Mouse (Mus musculus) erythroblast, embryonic 14.5 days (primary cell): ENCODE data around the gene Angpt4. TPM values are rescaled to one million over a fixed set of nuclear protein-coding genes. Genes with fewer than 3 reads are reported as not detected.
A peak's percentile ranks its signal among the peaks of the same experiment; 100 is the strongest.

ENCODE experiments used
- H3K27me3 ChIP-seq: 2 replicates; pipeline ENCODE4 v1.6.1; 2012; ENCODE audit warnings: inconsistent platforms; ENCODE audit not compliant: control insufficient read depth
- H3K36me3 ChIP-seq: 2 replicates; pipeline ENCODE4 v1.6.1; 2012; ENCODE audit warnings: mild to moderate bottlenecking, inconsistent platforms; ENCODE audit not compliant: control insufficient read depth
- H3K4me1 ChIP-seq: 2 replicates; pipeline ENCODE4 v1.6.1; 2012; ENCODE audit warnings: inconsistent platforms; ENCODE audit not compliant: control insufficient read depth
- H3K4me3 ChIP-seq: replicated peaks from 2 replicates; pipeline ENCODE3; 2012; ENCODE audit warnings: moderate library complexity, mild to moderate bottlenecking, inconsistent platforms
- H3K9me3 ChIP-seq: 2 replicates; pipeline ENCODE4 v1.6.1; 2012; ENCODE audit warnings: low read length, inconsistent platforms, mixed read lengths; ENCODE audit not compliant: control insufficient read depth
- GATA1 ChIP-seq: IDR thresholded peaks from 2 replicates; pipeline ENCODE4 v1.6.1; 2012; ENCODE audit warnings: low read length, inconsistent platforms, mixed read lengths
- TAL1 ChIP-seq: IDR thresholded peaks from 3 replicates; pipeline ENCODE4 v1.6.1; 2012; ENCODE audit warnings: low read length, inconsistent platforms, mixed read lengths
- polyA plus RNA-seq: library from polyadenylated mRNA; stranded (reverse); fragments of >175 nt; gene quantifications from 2 replicates; pipeline ENCODE4 v1.2.3, GENCODE M21; 2012

Angpt4 gene
- polyA plus RNA-seq, 1 experiment: not detected

DNA sequence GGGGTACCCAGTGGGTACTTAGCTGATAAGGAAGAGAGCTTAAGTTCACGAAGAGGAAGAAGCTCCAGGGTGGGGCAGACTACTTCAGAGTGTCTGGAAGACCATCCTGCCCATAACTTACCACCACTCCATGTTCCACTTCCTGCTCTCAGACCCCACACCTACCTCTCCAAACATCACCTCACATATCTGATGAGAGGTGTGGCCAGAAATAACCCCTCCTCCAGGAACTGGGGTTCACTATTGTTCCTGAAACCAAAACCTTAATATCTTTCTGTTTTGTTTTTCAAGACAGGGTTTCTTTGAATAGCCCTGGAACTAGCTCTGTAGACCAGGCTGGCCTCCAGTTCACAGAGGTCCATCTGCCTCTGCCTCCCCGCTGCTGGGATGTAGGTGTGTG is 56.8 kb downstream of the Angpt4 start:
- peaks cover 28% of the 10 kb centered on the region for H3K36me3 ChIP-seq
- no peaks in the 10 kb centered on the region for H3K9me3 ChIP-seq
- peaks cover 14% of the 10 kb centered on the region for H3K4me1 ChIP-seq
- no peak for TF ChIP-seq GATA1
- TF ChIP-seq TAL1: no peak
- peaks cover 17% of the 10 kb centered on the region for H3K27me3 ChIP-seq
- no peak overlapping the region for H3K4me3 ChIP-seq

DNA sequence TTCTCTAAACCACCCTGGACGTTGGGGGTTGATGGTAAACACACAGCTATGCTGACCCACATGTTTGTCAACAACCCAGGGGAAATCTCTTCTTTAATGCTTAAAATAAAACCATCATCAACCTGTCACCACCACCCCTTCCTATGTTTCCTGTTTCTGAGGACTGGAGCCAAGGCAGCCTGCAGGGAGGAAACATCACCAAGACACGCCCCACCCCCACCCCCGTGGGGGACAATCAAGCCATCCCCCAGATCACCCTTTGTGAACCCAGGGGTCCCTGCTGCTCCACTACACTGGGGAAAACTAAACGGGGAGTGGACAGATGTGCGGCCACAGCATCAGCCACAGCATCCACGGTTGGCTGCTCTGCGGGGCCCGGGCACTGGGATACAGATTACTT is 57.4 kb downstream of the Angpt4 start:
- Histone ChIP-seq H3K36me3 (peaks cover 28% of the 10 kb centered on the region), H3K4me1 (peaks cover 19% of the 10 kb centered on the region)

DNA sequence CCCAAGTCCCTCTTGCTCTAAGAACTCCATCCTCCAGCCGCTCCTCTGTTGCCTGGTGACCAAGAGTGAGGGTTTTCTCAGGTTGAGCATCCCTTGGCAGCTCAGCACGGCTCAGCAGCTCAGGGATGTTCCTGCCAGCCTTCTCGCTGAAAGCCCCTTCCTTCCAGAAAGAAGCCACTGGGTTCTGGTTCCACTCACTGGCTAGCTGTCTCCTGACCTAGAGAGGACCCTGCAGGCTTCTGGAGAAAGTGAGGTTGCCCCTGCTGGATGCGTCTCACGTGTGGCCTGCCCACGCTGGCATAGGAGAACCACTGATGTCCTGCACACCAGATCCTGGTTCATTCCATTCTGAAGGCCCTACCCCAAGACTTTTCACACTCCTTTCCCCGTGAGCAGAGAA is 58.0 kb downstream of the Angpt4 start:
- Histone ChIP-seq H3K4me1 (peaks cover 24% of the 10 kb centered on the region), H3K27me3 (peaks cover 29% of the 10 kb centered on the region), H3K4me3 (no peak overlapping the region), H3K36me3 (peaks cover 28% of the 10 kb centered on the region), H3K9me3 (no peaks in the 10 kb centered on the region)
- TF ChIP-seq GATA1 (no peak), TAL1 (no peak)

More for the DNA sequence above, 57.4 kb downstream of the Angpt4 start:
- Histone ChIP-seq H3K4me3 (no peak overlapping the region), H3K9me3 (no peaks in the 10 kb centered on the region), H3K27me3 (peaks cover 23% of the 10 kb centered on the region)
- TF ChIP-seq GATA1 (no peak), TAL1 (no peak)

DNA sequence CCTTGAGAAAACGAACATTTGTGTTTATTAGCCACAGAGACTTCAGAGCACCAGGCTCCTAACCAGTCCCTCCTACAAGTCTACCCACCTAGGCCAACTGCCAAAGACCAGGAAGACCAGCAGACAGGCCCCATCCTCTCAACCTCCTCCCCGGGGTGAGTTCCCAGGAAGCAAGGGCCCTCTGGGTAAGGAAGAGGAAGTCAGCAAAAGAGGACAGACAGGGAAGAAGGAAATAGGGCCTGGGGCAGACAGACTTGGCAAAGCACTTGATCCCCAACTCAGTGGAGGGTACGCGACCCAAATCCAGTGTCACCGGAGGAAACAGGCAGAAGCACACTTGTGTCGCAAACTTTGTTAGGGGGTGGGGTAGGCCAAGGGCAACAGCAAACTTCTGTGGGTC is 58.4 kb downstream of the Angpt4 start:
- Histone ChIP-seq H3K9me3 (no peaks in the 10 kb centered on the region), H3K4me3 (no peak overlapping the region), H3K4me1 (peaks cover 28% of the 10 kb centered on the region), H3K36me3 (peaks cover 28% of the 10 kb centered on the region), H3K27me3 (peaks cover 33% of the 10 kb centered on the region)
- TF ChIP-seq GATA1: no peak

DNA sequence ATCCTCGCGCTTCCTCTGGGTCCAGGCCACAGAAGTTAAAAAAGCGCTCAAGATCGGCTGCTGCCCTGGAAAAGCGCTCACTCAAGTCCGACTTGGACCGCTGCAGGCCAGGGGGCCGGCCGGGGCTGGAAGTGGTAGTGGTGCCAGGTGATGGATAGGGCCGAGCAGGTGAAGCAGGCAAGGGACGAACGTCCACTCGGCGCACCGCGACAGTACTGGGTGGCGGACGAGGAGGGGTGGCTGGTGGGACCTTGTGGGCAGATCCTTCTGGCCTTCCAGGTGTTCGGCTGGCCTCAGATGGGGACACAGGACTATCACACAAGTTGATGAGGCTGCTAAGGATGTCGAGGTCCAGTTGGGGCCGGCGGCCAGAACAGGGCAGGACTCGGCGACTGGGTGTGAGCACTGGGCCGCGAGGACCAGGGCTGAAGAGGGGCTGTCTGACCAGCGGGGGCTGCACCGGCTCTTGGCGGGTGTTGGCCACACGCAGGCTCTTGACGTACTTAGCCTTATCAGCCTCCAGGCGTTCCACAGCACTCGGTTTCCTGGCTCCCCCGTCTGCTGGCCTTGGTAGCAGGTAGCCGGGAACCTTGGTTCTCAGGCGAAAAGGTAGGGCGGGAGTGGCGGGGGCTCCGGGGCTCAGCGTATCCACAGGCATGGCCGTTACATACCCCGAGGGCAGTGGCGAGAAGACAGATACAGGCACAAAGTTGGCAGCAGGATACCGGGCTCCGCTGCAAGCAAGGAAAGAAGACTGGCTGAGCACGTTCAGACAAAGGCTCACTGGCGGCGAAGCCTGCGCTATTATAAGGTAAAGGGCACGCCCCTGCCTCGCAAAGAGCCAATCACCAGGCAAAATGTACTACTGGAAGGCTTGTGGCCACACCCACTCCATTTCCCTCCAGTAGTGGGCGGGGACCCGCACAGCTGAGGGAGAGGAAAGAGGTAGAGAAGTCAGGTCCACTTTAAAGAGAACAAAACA is 59.5 kb downstream of the Angpt4 start:
- Histone ChIP-seq H3K4me1 (peaks cover 29% of the 10 kb centered on the region), H3K27me3 (peaks cover 44% of the 10 kb centered on the region), H3K36me3 (peaks cover 28% of the 10 kb centered on the region), H3K4me3 (peak overlapping the region; percentile 29), H3K9me3 (no peaks in the 10 kb centered on the region)
- TF ChIP-seq TAL1 (no peak), GATA1 (no peak)

DNA sequence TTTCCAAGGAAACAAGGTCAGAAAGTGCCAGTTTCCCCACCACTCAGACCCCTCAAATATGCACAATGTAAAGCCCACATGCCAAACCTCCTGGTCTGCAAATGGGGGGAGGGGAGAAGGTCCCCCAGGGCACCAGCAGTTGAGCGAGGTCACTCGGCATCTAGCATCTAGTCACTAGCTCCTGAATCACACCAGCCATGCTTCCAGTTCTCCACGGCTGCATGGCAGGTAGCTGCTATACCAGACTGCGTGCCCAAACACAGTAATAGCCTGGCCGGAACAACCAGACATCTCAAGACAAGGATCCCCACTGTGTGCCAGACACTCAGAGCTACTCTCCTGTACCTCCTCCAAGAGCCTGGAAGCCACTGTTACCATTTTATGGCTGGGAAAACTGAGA is 60.7 kb downstream of the Angpt4 start:
- Histone ChIP-seq H3K36me3 (peaks cover 29% of the 10 kb centered on the region), H3K27me3 (peaks cover 44% of the 10 kb centered on the region), H3K4me1 (peaks cover 29% of the 10 kb centered on the region), H3K4me3 (no peak overlapping the region), H3K9me3 (no peaks in the 10 kb centered on the region)
- TF ChIP-seq GATA1 (no peak), TAL1 (no peak)

DNA sequence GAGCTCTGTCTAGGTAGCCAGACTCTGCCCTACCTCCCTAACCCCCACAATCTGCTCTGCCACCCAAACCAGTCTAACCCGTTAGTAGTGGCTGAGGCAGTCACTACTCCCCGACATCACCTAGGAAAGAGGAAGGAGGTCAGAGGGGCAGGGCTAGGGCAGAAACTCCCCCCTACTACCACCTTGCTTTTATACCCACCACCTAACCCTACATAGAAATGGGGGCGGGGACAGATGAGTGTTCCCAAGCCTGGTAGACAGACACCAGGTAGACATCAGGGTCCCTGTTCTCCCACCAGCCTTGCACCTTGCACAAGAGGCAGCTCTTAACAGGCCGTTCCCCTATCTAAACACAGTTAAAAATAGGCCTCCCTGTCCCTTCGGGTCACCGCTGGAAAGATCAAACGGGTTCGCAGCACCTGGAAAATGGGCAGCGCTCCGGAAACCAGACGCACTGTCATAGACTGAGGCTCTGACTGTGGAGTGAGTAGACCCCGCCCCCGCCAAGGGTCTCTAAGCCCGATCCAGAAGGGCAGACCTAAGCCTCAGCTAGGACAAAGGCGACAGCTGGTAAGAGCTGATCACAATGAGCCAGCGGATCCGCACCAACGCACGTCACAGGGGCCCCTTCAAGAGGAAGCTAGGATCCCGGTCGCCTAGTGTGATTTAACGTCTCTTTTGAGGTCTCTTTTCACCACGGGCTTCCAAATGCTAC is 62.0 kb downstream of the Angpt4 start:
- H3K36me3 ChIP-seq: peaks cover 39% of the 10 kb centered on the region
- TF ChIP-seq TAL1: no peak
- no peak for TF ChIP-seq GATA1
- peaks cover 44% of the 10 kb centered on the region for H3K27me3 ChIP-seq
- no peak overlapping the region for H3K4me3 ChIP-seq
- no peaks in the 10 kb centered on the region for H3K9me3 ChIP-seq
- peaks cover 33% of the 10 kb centered on the region for H3K4me1 ChIP-seq

DNA sequence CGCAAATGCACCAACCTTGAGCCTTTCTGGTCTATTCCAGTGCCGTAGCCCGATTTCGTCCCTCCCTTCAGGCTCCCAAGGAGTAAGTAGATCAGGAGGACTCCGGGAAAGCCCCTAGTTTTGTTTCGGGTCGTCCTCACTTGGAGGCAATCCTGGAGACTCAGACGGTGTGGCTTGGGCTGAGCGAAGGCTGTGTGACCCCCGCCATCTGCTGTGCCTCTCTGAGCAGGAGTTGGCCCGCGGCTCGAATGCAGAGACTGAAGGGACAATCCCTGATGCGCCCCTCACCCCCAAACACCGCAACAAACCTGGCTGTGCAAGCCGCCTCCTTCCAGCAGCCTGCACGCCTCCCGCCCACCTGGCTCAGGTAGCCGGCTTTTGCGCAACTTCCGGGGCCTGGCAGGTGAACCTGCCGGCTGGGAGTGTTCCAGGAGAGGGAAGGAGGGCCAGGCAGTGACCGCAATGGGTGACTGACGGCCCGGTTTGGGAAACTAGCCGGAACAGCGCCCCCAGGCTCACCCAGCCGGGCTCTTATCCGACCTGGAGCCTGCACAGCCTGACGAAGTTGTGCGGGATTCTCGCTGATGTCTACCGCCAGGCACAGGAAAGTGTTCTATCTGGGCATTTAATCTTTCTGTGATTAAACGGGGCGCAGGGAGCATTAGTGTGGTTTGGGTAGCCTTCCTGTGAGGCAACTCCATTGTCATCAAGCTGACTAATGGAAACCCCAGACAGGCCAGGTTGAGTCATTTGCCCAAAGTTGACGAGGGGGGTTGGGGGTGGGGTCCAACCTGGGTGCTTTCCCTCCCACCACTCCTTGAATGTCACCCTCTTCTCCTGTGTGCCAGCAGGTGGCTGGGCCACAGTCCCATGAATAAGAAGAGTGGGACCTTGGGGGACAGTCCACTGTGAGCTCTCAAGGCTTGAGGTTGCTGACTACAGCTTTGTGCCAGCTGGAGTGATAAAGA is 62.9 kb downstream of the Angpt4 start:
- H3K9me3 ChIP-seq: no peaks in the 10 kb centered on the region
- H3K36me3 ChIP-seq: peaks cover 32% of the 10 kb centered on the region
- H3K4me3 ChIP-seq: no peak overlapping the region
- TF ChIP-seq GATA1: no peak
- no peak for TF ChIP-seq TAL1
- peaks cover 42% of the 10 kb centered on the region for H3K4me1 ChIP-seq
- peaks cover 44% of the 10 kb centered on the region for H3K27me3 ChIP-seq
